Mouse (Mus musculus): ENCODE data around the gene Ccdc14.
A peak's percentile ranks its signal among the peaks of the same experiment; 100 is the strongest.
"Not testable (repeated sequence)": the region's sequence is repeated elsewhere in the genome, so short reads cannot be mapped to it uniquely, and the experiment has no call there.

Gene Ccdc14

GRCm38 (mm10) chr16:34711481-34711880 lies 21.1 kb downstream of the Ccdc14 start:
- no peak for DNase-seq (ENCODE audit: low read depth)

- no peak for DNase-seq (ENCODE audit: low read depth)
Measured at GRCm38 (mm10) chr16:34725156-34725555, 34.7 kb downstream of the Ccdc14 start.

- DNase-seq (ENCODE audit: low read depth), result not testable (repeated sequence)
Measured at GRCm38 (mm10) chr16:34728610-34729009, 38.2 kb downstream of the Ccdc14 start.

- DNase-seq (ENCODE audit: low read depth), result no peak
Measured at GRCm38 (mm10) chr16:34729371-34729770, 39.0 kb downstream of the Ccdc14 start.

GRCm38 (mm10) chr16:34738656-34739233 lies 48.3 kb downstream of the Ccdc14 start:
- no peak for DNase-seq (ENCODE audit: low read depth)

GRCm38 (mm10) chr16:34742930-34743329 lies 52.5 kb downstream of the Ccdc14 start:
- DNase-seq (ENCODE audit: low read depth), result no peak

- peak; percentile 30 for DNase-seq (ENCODE audit: low read depth)
Measured at GRCm38 (mm10) chr16:34745065-34745585, 54.7 kb downstream of the Ccdc14 start, which contains the start of gene Mylk. Gene Mylk (plus strand): TSS chr16:34745210.

GRCm38 (mm10) chr16:34748081-34748720 lies 57.8 kb downstream of the Ccdc14 start:
- no peak for DNase-seq (ENCODE audit: low read depth)

- DNase-seq (ENCODE audit: low read depth), result no peak
Measured at GRCm38 (mm10) chr16:34749536-34749935, 59.1 kb downstream of the Ccdc14 start.

- no peak for DNase-seq (ENCODE audit: low read depth)
Measured at GRCm38 (mm10) chr16:34752026-34752425, 61.6 kb downstream of the Ccdc14 start.

- no peak for DNase-seq (ENCODE audit: low read depth)
Measured at GRCm38 (mm10) chr16:34752977-34753376, 62.6 kb downstream of the Ccdc14 start.

- DNase-seq (ENCODE audit: low read depth), result no peak
Measured at GRCm38 (mm10) chr16:34756991-34757390, 66.6 kb downstream of the Ccdc14 start.

- DNase-seq (ENCODE audit: low read depth), result no peak
Measured at GRCm38 (mm10) chr16:34758205-34758604, 67.8 kb downstream of the Ccdc14 start.

- DNase-seq (ENCODE audit: low read depth), result no peak
Measured at GRCm38 (mm10) chr16:34763959-34764591, 73.7 kb downstream of the Ccdc14 start.

- DNase-seq (ENCODE audit: low read depth), result no peak
Measured at GRCm38 (mm10) chr16:34765666-34766065, 75.2 kb downstream of the Ccdc14 start.

- no peak for DNase-seq (ENCODE audit: low read depth)
Measured at GRCm38 (mm10) chr16:34766193-34766592, 75.8 kb downstream of the Ccdc14 start.

- no peak for DNase-seq (ENCODE audit: low read depth)
Measured at GRCm38 (mm10) chr16:34767443-34767842, 77.0 kb downstream of the Ccdc14 start.

- DNase-seq (ENCODE audit: low read depth), result no peak
Measured at GRCm38 (mm10) chr16:34768436-34768835, 78.0 kb downstream of the Ccdc14 start.

GRCm38 (mm10) chr16:34770127-34770526 lies 79.7 kb downstream of the Ccdc14 start:
- DNase-seq (ENCODE audit: low read depth), result no peak

- DNase-seq (ENCODE audit: low read depth), result no peak
Measured at GRCm38 (mm10) chr16:34772445-34773032, 82.1 kb downstream of the Ccdc14 start.

All from c-Kit-positive CD71-negative TER-119-negative erythroid progenitor cells, embryonic 14.5 days (primary cell).